Mouse (Mus musculus) megakaryocyte, embryonic 14.5 days (primary cell): ENCODE data around the gene Optc. TPM values are rescaled to one million over a fixed set of nuclear protein-coding genes. Genes with fewer than 3 reads are reported as not detected.

Experiments
- H3K27me3 ChIP-seq: replicated peaks from 2 replicates; pipeline ENCODE3; 2012; ENCODE audit warnings: inconsistent platforms
- H3K36me3 ChIP-seq: replicated peaks from 2 replicates; pipeline ENCODE3; 2012; ENCODE audit warnings: low read length, inconsistent platforms, mixed read lengths
- H3K4me1 ChIP-seq: 2 replicates; pipeline ENCODE4 v1.6.1; 2012; ENCODE audit warnings: inconsistent platforms
- H3K4me3 ChIP-seq: replicated peaks from 2 replicates; pipeline ENCODE3; 2012; ENCODE audit warnings: moderate library complexity, mild to moderate bottlenecking, inconsistent platforms
- H3K9me3 ChIP-seq: 2 replicates; pipeline ENCODE4 v1.6.1; 2012; ENCODE audit warnings: inconsistent platforms
- FLI1 ChIP-seq: IDR thresholded peaks from 2 replicates; pipeline ENCODE4 v1.6.1; 2012; ENCODE audit warnings: low read length, inconsistent platforms, mixed read lengths
- GATA1 ChIP-seq: IDR thresholded peaks from 3 replicates; pipeline ENCODE4 v1.6.1; 2012; ENCODE audit warnings: mixed read lengths, low read length, inconsistent platforms, borderline replicate concordance
- polyA plus RNA-seq: library from polyadenylated mRNA; stranded (reverse); fragments of >175 nt; gene quantifications from 2 replicates; pipeline ENCODE4 v1.2.3, GENCODE M21; 2012; ENCODE audit warnings: low replicate concordance; ENCODE audit not compliant: insufficient read depth

Gene Optc
- polyA plus RNA-seq, 1 experiment: not detected

GRCm38 (mm10) chr1:133854421-133855273 lies 53.2 kb downstream of the Optc start:
- Histone ChIP-seq H3K4me1 (peaks cover 18% of the 10 kb centered on the region), H3K27me3 (peaks cover 70% of the 10 kb centered on the region), H3K36me3 (no peaks in the 10 kb centered on the region), H3K9me3 (no peaks in the 10 kb centered on the region), H3K4me3 (peak overlapping the region; percentile 19)
- no peak for TF ChIP-seq FLI1
- no peak for TF ChIP-seq GATA1

Other genes starting within 250 kb of the Optc start
- gene Zbed6, start 247.1 kb downstream of the Optc start, polyA plus RNA-seq: not detected in 2 replicates
- 0.46 and 1.00 TPM in 2 replicates for gene Gm38394, start 246.7 kb downstream of the Optc start, polyA plus RNA-seq
- gene Lax1, start 217.9 kb downstream of the Optc start, polyA plus RNA-seq: 0.47 TPM in 1 of 2 replicates, not detected in the other
- gene Atp2b4, start 107.0 kb downstream of the Optc start, polyA plus RNA-seq: 3.9 TPM in 1 of 2 replicates, not detected in the other
- gene Prelp, start 13.4 kb upstream of the Optc start, polyA plus RNA-seq: not detected in 2 replicates
- not detected in 2 replicates for gene Fmod, start 129.3 kb upstream of the Optc start, polyA plus RNA-seq
- 8.3 and 13.9 TPM in 2 replicates for gene Btg2, start 171.1 kb upstream of the Optc start, polyA plus RNA-seq
- gene Chit1, start 203.2 kb upstream of the Optc start, polyA plus RNA-seq: not detected in 2 replicates